Mouse (Mus musculus): Measurements from ENCODE around the gene Mettl24. TPM values are rescaled to one million over a fixed set of nuclear protein-coding genes. Genes with fewer than 3 reads are reported as not detected.

The Mettl24 gene
- total and polyA plus RNA-seq, 2 experiments from 2014 or later = 2.9 to 4.7 TPM

DNA sequence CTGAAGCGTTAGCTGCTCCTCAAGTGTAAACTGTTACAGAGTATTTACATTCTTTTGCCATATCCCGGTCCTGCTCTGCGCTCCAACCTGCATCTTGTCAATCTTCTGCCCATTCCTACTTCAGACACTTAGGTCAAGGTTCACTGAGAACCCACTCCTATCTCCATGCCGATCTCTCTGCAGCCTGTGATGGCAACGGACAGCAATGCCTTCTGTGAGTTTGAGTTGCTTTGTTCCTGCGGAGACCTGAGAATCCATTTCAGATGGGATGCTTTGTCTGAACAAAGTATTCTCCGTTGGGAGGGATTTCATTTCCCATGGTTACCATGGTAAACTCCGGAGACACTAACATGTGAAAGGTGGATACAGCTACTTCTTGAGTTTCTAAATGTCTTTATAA, 2.6 kb downstream of the Mettl24 start:
- no peak overlapping the region for H3K9ac ChIP-seq (replicated peaks; ENCODE audit: low read depth, low read length)
- no peak for TF ChIP-seq CTCF (IDR thresholded peaks at IDR 0.05; ENCODE audit: low read depth)
- TF ChIP-seq EP300 (IDR thresholded peaks at IDR 0.05; ENCODE audit: low read depth) = no peak
- DNase-seq (ENCODE audit: low spot score) (no peak), ATAC-seq (ENCODE audit: insufficient read depth, low read depth) (no peak)
- 76% methylated on average over 8 of the region's 8 CpGs for WGBS
- no peak overlapping the region for H3K4me2 ChIP-seq (ENCODE audit: low read depth, low read length)
- H3K4me1 ChIP-seq (ENCODE audit: control insufficient read depth, insufficient read depth) = 0 out of 2 replicates have a peak, but pooled peaks cover 4% of the 10 kb centered on the region
- no peak overlapping the region for H3K4me3 ChIP-seq (ENCODE audit: low read depth, low read length)
- H3K36me3 ChIP-seq (replicated peaks; ENCODE audit: control insufficient read depth, insufficient read depth, low read length) = no peaks in the 10 kb centered on the region
- no peaks in the 10 kb centered on the region for H3K9me3 ChIP-seq (replicated peaks; ENCODE audit: control insufficient read depth, low read length)
- H3K27me3 ChIP-seq (ENCODE audit: control insufficient read depth, insufficient read depth, low read length) = no peaks in the 10 kb centered on the region
- no peak overlapping the region for H3K27ac ChIP-seq (ENCODE audit: low read depth)

- 76% methylated on average over 4 of the region's 4 CpGs for WGBS
- TF ChIP-seq CTCF (IDR thresholded peaks at IDR 0.05; ENCODE audit: low read depth) (no peak), EP300 (IDR thresholded peaks at IDR 0.05; ENCODE audit: low read depth) (no peak)
- ATAC-seq (ENCODE audit: insufficient read depth, low read depth) = no peak
Measured at GRCm38 (mm10) chr10:40686976-40687375, 3.9 kb downstream of the Mettl24 start.

DNA sequence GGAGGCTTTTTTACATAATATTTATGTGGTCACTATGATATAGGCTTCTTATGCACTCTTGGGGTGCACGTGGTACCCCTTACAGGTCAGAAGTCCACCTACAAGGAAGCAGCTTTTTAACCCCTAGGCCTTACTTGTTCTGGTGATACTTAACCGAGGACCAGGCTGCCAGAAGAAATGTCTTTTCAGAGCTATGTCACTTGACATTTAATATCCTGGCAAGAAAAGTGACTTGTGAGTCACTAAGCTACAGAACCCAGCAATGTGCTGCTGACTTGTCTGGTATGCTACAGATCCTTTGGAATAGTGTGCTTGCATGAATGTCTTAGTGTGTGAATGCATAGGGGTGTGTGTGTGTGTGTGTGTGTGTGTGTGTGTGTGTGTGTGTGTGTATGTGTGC, 4.3 kb downstream of the Mettl24 start:
- H3K4me3 ChIP-seq (ENCODE audit: low read depth, low read length) = no peak overlapping the region
- no peaks in the 10 kb centered on the region for H3K36me3 ChIP-seq (replicated peaks; ENCODE audit: control insufficient read depth, insufficient read depth, low read length)
- no peak overlapping the region for H3K9ac ChIP-seq (replicated peaks; ENCODE audit: low read depth, low read length)
- no peaks in the 10 kb centered on the region for H3K9me3 ChIP-seq (replicated peaks; ENCODE audit: control insufficient read depth, low read length)
- 69% methylated on average over 2 of the region's 2 CpGs for WGBS
- DNase-seq (ENCODE audit: low spot score) = no peak
- H3K4me1 ChIP-seq (ENCODE audit: control insufficient read depth, insufficient read depth) = 0 out of 2 replicates have a peak, but pooled peaks cover 4% of the 10 kb centered on the region
- no peak overlapping the region for H3K4me2 ChIP-seq (ENCODE audit: low read depth, low read length)
- no peak for ATAC-seq (ENCODE audit: insufficient read depth, low read depth)
- no peak overlapping the region for H3K27ac ChIP-seq (ENCODE audit: low read depth)
- no peaks in the 10 kb centered on the region for H3K27me3 ChIP-seq (ENCODE audit: control insufficient read depth, insufficient read depth, low read length)
- TF ChIP-seq EP300 (IDR thresholded peaks at IDR 0.05; ENCODE audit: low read depth) (no peak), CTCF (IDR thresholded peaks at IDR 0.05; ENCODE audit: low read depth) (no peak)

More at GRCm38 (mm10) chr10:40686976-40687375, 3.9 kb downstream of the Mettl24 start:
- Histone ChIP-seq H3K4me3 (ENCODE audit: low read depth, low read length) (no peak overlapping the region), H3K9me3 (replicated peaks; ENCODE audit: control insufficient read depth, low read length) (no peaks in the 10 kb centered on the region), H3K4me1 (ENCODE audit: control insufficient read depth, insufficient read depth) (0 out of 2 replicates have a peak, but pooled peaks cover 4% of the 10 kb centered on the region), H3K27me3 (ENCODE audit: control insufficient read depth, insufficient read depth, low read length) (no peaks in the 10 kb centered on the region), H3K9ac (replicated peaks; ENCODE audit: low read depth, low read length) (no peak overlapping the region), H3K27ac (ENCODE audit: low read depth) (no peak overlapping the region), H3K4me2 (ENCODE audit: low read depth, low read length) (no peak overlapping the region), H3K36me3 (replicated peaks; ENCODE audit: control insufficient read depth, insufficient read depth, low read length) (no peaks in the 10 kb centered on the region)
- DNase-seq (ENCODE audit: low spot score) = no peak

- no peak for TF ChIP-seq CTCF (IDR thresholded peaks at IDR 0.05; ENCODE audit: low read depth)
- 80% methylated on average over 6 of the region's 6 CpGs for WGBS
- ATAC-seq (ENCODE audit: insufficient read depth, low read depth) = no peak
Measured at GRCm38 (mm10) chr10:40688266-40688665, 5.2 kb downstream of the Mettl24 start.

DNA sequence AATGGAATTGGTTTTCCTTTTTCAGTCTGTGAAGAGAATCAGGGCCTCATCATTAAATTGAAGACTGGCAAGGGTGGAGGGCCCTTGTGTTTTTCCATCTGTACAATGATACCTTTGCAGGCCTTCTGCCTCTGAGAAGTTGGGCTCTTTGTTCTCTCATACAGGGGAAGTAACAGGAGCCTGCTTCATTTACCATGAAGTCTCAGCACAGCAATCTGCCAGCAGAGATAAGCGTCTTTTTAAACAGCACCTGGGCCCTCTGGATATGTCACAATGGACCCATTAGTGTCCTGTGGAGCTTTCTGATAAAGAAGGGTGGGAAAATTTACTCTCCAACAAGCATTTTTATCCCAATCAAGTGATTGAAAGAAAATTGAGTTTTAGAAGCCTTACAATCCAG, 5.8 kb downstream of the Mettl24 start:
- H3K36me3 ChIP-seq (replicated peaks; ENCODE audit: control insufficient read depth, insufficient read depth, low read length) = no peaks in the 10 kb centered on the region
- no peak overlapping the region for H3K9ac ChIP-seq (replicated peaks; ENCODE audit: low read depth, low read length)
- no peaks in the 10 kb centered on the region for H3K9me3 ChIP-seq (replicated peaks; ENCODE audit: control insufficient read depth, low read length)
- TF ChIP-seq CTCF (IDR thresholded peaks at IDR 0.05; ENCODE audit: low read depth) = no peak
- TF ChIP-seq EP300 (IDR thresholded peaks at IDR 0.05; ENCODE audit: low read depth) = no peak
- no peaks in the 10 kb centered on the region for H3K27me3 ChIP-seq (ENCODE audit: control insufficient read depth, insufficient read depth, low read length)
- no peak overlapping the region for H3K4me2 ChIP-seq (ENCODE audit: low read depth, low read length)
- ATAC-seq (ENCODE audit: insufficient read depth, low read depth) (no peak), DNase-seq (ENCODE audit: low spot score) (no peak)
- 0 out of 2 replicates have a peak, but pooled peaks cover under 1% of the 10 kb centered on the region for H3K4me1 ChIP-seq (ENCODE audit: control insufficient read depth, insufficient read depth)
- WGBS = 43% methylated on average over 1 of the region's 1 CpGs
- no peak overlapping the region for H3K27ac ChIP-seq (ENCODE audit: low read depth)
- no peak overlapping the region for H3K4me3 ChIP-seq (ENCODE audit: low read depth, low read length)

More at GRCm38 (mm10) chr10:40688266-40688665, 5.2 kb downstream of the Mettl24 start:
- Histone ChIP-seq H3K9ac (replicated peaks; ENCODE audit: low read depth, low read length) (no peak overlapping the region), H3K4me2 (ENCODE audit: low read depth, low read length) (no peak overlapping the region), H3K36me3 (replicated peaks; ENCODE audit: control insufficient read depth, insufficient read depth, low read length) (no peaks in the 10 kb centered on the region), H3K4me3 (ENCODE audit: low read depth, low read length) (no peak overlapping the region), H3K27me3 (ENCODE audit: control insufficient read depth, insufficient read depth, low read length) (no peaks in the 10 kb centered on the region), H3K9me3 (replicated peaks; ENCODE audit: control insufficient read depth, low read length) (no peaks in the 10 kb centered on the region), H3K27ac (ENCODE audit: low read depth) (no peak overlapping the region), H3K4me1 (ENCODE audit: control insufficient read depth, insufficient read depth) (0 out of 2 replicates have a peak, but pooled peaks cover 4% of the 10 kb centered on the region)
- DNase-seq (ENCODE audit: low spot score) = no peak

- no peaks in the 10 kb centered on the region for H3K27me3 ChIP-seq (ENCODE audit: control insufficient read depth, insufficient read depth, low read length)
- no peak for DNase-seq (ENCODE audit: low spot score)
- TF ChIP-seq CTCF (IDR thresholded peaks at IDR 0.05; ENCODE audit: low read depth) (no peak), EP300 (IDR thresholded peaks at IDR 0.05; ENCODE audit: low read depth) (no peak)
- 81% methylated on average over 4 of the region's 4 CpGs for WGBS
- no peak overlapping the region for H3K9ac ChIP-seq (replicated peaks; ENCODE audit: low read depth, low read length)
- H3K4me2 ChIP-seq (ENCODE audit: low read depth, low read length) = no peak overlapping the region
- no peaks in the 10 kb centered on the region for H3K36me3 ChIP-seq (replicated peaks; ENCODE audit: control insufficient read depth, insufficient read depth, low read length)
- ATAC-seq (ENCODE audit: insufficient read depth, low read depth) = no peak
- no peaks in the 10 kb centered on the region for H3K4me1 ChIP-seq (ENCODE audit: control insufficient read depth, insufficient read depth)
- no peak overlapping the region for H3K27ac ChIP-seq (ENCODE audit: low read depth)
- no peaks in the 10 kb centered on the region for H3K9me3 ChIP-seq (replicated peaks; ENCODE audit: control insufficient read depth, low read length)
- no peak overlapping the region for H3K4me3 ChIP-seq (ENCODE audit: low read depth, low read length)
Measured at GRCm38 (mm10) chr10:40698652-40699051, 15.6 kb downstream of the Mettl24 start.

All from heart, postnatal 0 days (tissue).